Mouse (Mus musculus): ENCODE data around the gene Mettl26. TPM values are rescaled to one million over a fixed set of nuclear protein-coding genes. Genes with fewer than 3 reads are reported as not detected.
A peak's percentile ranks its signal among the peaks of the same experiment; 100 is the strongest.

The Mettl26 gene
- total RNA-seq (2021): 10 to 100 TPM; 27.7 to 33.7 TPM
- long read RNA-seq, experiment 1, transcript Mettl26-204 (5 exons, 1,026 nt): major isoform, 26 of 47 reads
- long read RNA-seq, experiment 1, transcript Mettl26-201 (6 exons, 1,243 nt): minor isoform, 20 of 47 reads
- long read RNA-seq, experiment 1, partial matches to known transcripts: 0 of 47 reads
- long read RNA-seq, experiment 1, other reads (novel, unspliced or antisense): 1 of 47 reads
- long read RNA-seq, experiment 2, transcript Mettl26-204 (5 exons, 1,026 nt): minor isoform, 16 of 36 reads
- long read RNA-seq, experiment 2, transcript Mettl26-201 (6 exons, 1,243 nt): major isoform, 19 of 36 reads
- long read RNA-seq, experiment 2, partial matches to known transcripts: 1 of 36 reads
- long read RNA-seq, experiment 2, other reads (novel, unspliced or antisense): 0 of 36 reads

GRCm38 (mm10) chr17:25874721-25875170, at the start of gene Mettl26:
Gene Mettl26, plus strand, starts transcription at chr17:25875074.
- Histone ChIP-seq H3K27ac (peak within 1 kb of the TSS; percentile 97), H3K4me3 (peak within 1 kb of the TSS; percentile 79)
- peak; percentile 90 for DNase-seq
- TF ChIP-seq CTCF (IDR thresholded peaks at IDR 0.05): peak; percentile 16; the same call in 1 of the 2 replicates
- intact Hi-C loops (cut with DNase I): loop anchor here (5.0 kb wide), 1 partner anchor 43 kb away; the partner anchor contains the start of gene Rab40c

GRCm38 (mm10) chr17:25825311-25825710, 49.6 kb upstream of the Mettl26 start:
- Histone ChIP-seq H3K27ac (no peak overlapping the region), H3K4me3 (no peak overlapping the region)
- intact Hi-C loops (cut with DNase I): no loop called here
- no peak for DNase-seq
- TF ChIP-seq CTCF (IDR thresholded peaks at IDR 0.05): no peak

- DNase-seq: no peak
- Histone ChIP-seq H3K4me3 (no peak overlapping the region), H3K27ac (no peak overlapping the region)
- no peak for TF ChIP-seq CTCF (IDR thresholded peaks at IDR 0.05)
- intact Hi-C loops (cut with DNase I): no loop called here
Observed at GRCm38 (mm10) chr17:25825984-25826570, 48.8 kb upstream of the Mettl26 start.

- no peak for DNase-seq
- no peak overlapping the region for H3K4me3 ChIP-seq
- intact Hi-C loops (cut with DNase I): no loop called here
- TF ChIP-seq CTCF (IDR thresholded peaks at IDR 0.05): no peak
- H3K27ac ChIP-seq: no peak overlapping the region
Observed at GRCm38 (mm10) chr17:25827011-25827410, 47.9 kb upstream of the Mettl26 start.

- intact Hi-C loops (cut with DNase I): no loop called here
Observed at GRCm38 (mm10) chr17:25827546-25828222, 47.2 kb upstream of the Mettl26 start.

GRCm38 (mm10) chr17:25828223-25828594, 46.7 kb upstream of the Mettl26 start:
- intact Hi-C loops (cut with DNase I): no loop called here
- Histone ChIP-seq H3K4me3 (peak overlapping the region; percentile 71), H3K27ac (peak overlapping the region; percentile 83)
- no peak for TF ChIP-seq CTCF (IDR thresholded peaks at IDR 0.05)
- no peak for DNase-seq

More at GRCm38 (mm10) chr17:25827546-25828222, 47.2 kb upstream of the Mettl26 start:
- H3K4me3 ChIP-seq: no peak overlapping the region
- H3K27ac ChIP-seq: no peak overlapping the region
- no peak for DNase-seq
- no peak for TF ChIP-seq CTCF (IDR thresholded peaks at IDR 0.05)

GRCm38 (mm10) chr17:25828712-25829557, 45.9 kb upstream of the Mettl26 start, which contains the start of gene Jmjd8:
Gene Jmjd8, plus strand, starts transcription at chr17:25828867.
- Histone ChIP-seq H3K27ac (peak within 1 kb of the TSS; percentile 83), H3K4me3 (peak within 1 kb of the TSS; percentile 71)
- DNase-seq: peak; percentile 84
- intact Hi-C loops (cut with DNase I): no loop called here
- peak; percentile 45 for TF ChIP-seq CTCF (IDR thresholded peaks at IDR 0.05)

- peak overlapping the region; percentile 83 for H3K27ac ChIP-seq
- intact Hi-C loops (cut with DNase I): loop anchor here (5.0 kb wide), 1 partner anchor 38 kb away; the partner anchor contains the start of gene Mcrip2
- H3K4me3 ChIP-seq: peak overlapping the region; percentile 71
- peak; percentile 24 for DNase-seq
- TF ChIP-seq CTCF (IDR thresholded peaks at IDR 0.05): no peak
Observed at GRCm38 (mm10) chr17:25829558-25830017, 45.3 kb upstream of the Mettl26 start.

- DNase-seq: peak; percentile 15
- Histone ChIP-seq H3K4me3 (no peak overlapping the region), H3K27ac (no peak overlapping the region)
- TF ChIP-seq CTCF (IDR thresholded peaks at IDR 0.05): no peak
- intact Hi-C loops (cut with DNase I): loop anchor here (5.0 kb wide), 1 partner anchor 37 kb away; the partner anchor contains the start of gene Mcrip2
Observed at GRCm38 (mm10) chr17:25830200-25830753, 44.6 kb upstream of the Mettl26 start.

GRCm38 (mm10) chr17:25830806-25831431, 44.0 kb upstream of the Mettl26 start:
- peak overlapping the region; percentile 99; the same call in 1 of the 2 replicates for H3K27ac ChIP-seq
- TF ChIP-seq CTCF (IDR thresholded peaks at IDR 0.05): no peak
- peak overlapping the region; percentile 95 for H3K4me3 ChIP-seq
- peak; percentile 21 for DNase-seq
- intact Hi-C loops (cut with DNase I): loop anchor here (5.0 kb wide), 1 partner anchor 36 kb away; the partner anchor contains the start of gene Mcrip2
